Comparison of ENCODE assay signal across 9 mouse cellular contexts in the genomic region with DNA sequence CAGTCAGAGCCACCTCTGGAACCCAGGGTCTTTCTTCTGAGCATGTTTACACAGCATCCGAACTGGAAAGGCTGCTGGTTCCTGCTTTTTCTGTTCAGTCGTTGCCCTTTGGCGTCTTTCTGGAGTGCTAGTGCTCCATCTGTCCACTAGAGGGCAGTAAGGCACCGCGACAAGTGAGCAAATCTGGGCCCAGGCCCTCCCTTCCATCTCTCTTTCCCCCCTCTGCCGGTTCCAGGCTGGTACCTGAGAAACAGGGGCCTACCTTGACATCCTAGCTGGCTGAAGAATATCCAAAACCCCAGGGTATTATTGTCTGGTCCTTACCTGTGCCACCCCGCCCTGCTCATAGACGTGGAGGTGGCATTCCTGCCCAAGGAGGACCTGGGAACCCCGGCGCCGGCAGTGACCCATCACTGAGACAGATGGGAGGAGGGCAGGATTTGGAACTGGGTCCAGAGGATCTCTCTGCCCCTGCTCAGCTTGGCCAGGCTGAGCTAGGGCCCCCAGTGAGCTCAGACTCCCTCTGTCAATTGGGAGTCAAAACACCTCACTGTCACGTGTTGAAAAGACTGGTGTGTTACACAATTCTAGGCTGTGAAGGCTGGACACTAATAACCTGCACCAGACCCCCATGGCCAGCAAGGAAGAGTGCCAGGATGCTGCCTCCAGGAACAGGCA. TPM values are rescaled to one million over a fixed set of nuclear protein-coding genes. Genes with fewer than 3 reads are reported as not detected.
DNase-seq lines count a peak whose midpoint lies in the region; ATAC-seq and TF ChIP-seq lines count a peak whose summit lies in the region.
"Had no signal": no experiment of that assay in that cellular context is flagged by ENCODE, and none has a peak within 500 bp of the region (broad histone marks: within the 10 kb centered on the region; RNA-seq: fewer than 3 reads in every experiment).

No protein-coding gene starts in this region.

- peak; percentile 63 for ATAC-seq in erythroid progenitor cell, adult 5-6 weeks (replicated peaks; ENCODE audit: low FRiP score, poor library complexity, severe bottlenecking)

- DNase-seq in ES-CJ7 (ENCODE audit: low read depth, low spot score), result peak; percentile 88
- peak; percentile 87 for DNase-seq in brain, embryonic 14.5 days (ENCODE audit: low read depth)
- DNase-seq in heart, postnatal 10 days, result peak; percentile 82 to 88
- DNase-seq in layer of hippocampus, adult 2 months (ENCODE audit: low spot score in 2 of 2), result peak; percentile 72 to 81
- peak; percentile 87 for DNase-seq in lung, postnatal 10 days
- peak; percentile 74 for DNase-seq in right cerebral cortex, adult 18-20 months
- DNase-seq in urinary bladder, postnatal 25 days (ENCODE audit: low spot score), result peak; percentile 65

- intact Hi-C loops in heart, postnatal 10 days (cut with DNase I), result loop anchor here (1.0 to 5.0 kb wide), 6 partner anchors 42 to 352 kb away; partner anchors contain the start of gene Socs3

- TF ChIP-seq POLR2A in brain, embryonic 14.5 days (IDR thresholded peaks at IDR 0.05; ENCODE audit: borderline replicate concordance, extremely low read depth, insufficient read depth, insufficient read length, poor library complexity, severe bottlenecking), result no peak

- H3K27ac ChIP-seq in layer of hippocampus, adult 2 months, result peak overlapping the region; percentile 52; the same call in 1 of the 2 replicates
- H3K27ac ChIP-seq: liver, embryonic 15.5 days had no signal

- TF ChIP-seq CTCF in brain, embryonic 14.5 days (IDR thresholded peaks at IDR 0.05; ENCODE audit: borderline replicate concordance, extremely low read depth, insufficient read depth, insufficient read length), result peak; percentile 99
- TF ChIP-seq CTCF in layer of hippocampus, adult 2 months (conservative IDR thresholded peaks at IDR 0.05), result peak; percentile 98

- H3K4me3 ChIP-seq in layer of hippocampus, adult 2 months, result no peak overlapping the region
- H3K4me3 ChIP-seq: liver, embryonic 15.5 days had no signal

RNA-seq across cellular contexts. Expression of gene Tha1, which starts 2.5 kb away (rescaled TPM):
- polyA plus RNA-seq in brain, embryonic 14.5 days (2012; rRNA removed), result 5.5 and 5.6 TPM in 2 replicates
- total RNA-seq in erythroid progenitor cell, adult 5-6 weeks (2015; ENCODE audit: low replicate concordance), result 0.42 TPM in 1 of 2 replicates, not detected in the other
- 1.8 and 3.3 TPM in 2 replicates for total RNA-seq in erythroid progenitor cell, adult 5-6 weeks (2017; ENCODE audit: low replicate concordance)
- total RNA-seq in heart, postnatal 10 days (2021), result 1 to 10 TPM; 5.1 to 5.7 TPM
- total RNA-seq in layer of hippocampus, adult 2 months (2021), result 1 to 10 TPM; 4.7 to 5.3 TPM

RNA-seq across cellular contexts. Expression of gene Tmem235, which starts 10.3 kb away (rescaled TPM):
- 0.10 TPM in 1 of 2 replicates, not detected in the other for polyA plus RNA-seq in brain, embryonic 14.5 days (2012; rRNA removed)
- not detected in 2 replicates for total RNA-seq in erythroid progenitor cell, adult 5-6 weeks (2015; ENCODE audit: low replicate concordance)
- 1.1 TPM in 1 of 2 replicates, not detected in the other for total RNA-seq in erythroid progenitor cell, adult 5-6 weeks (2017; ENCODE audit: low replicate concordance)
- not detected for total RNA-seq in heart, postnatal 10 days (2021)
- total RNA-seq in layer of hippocampus, adult 2 months (2021), result not detected
- polyA plus RNA-seq: liver, embryonic 15.5 days had no signal

RNA-seq across cellular contexts. Expression of gene Birc5, which starts 21.8 kb away (rescaled TPM):
- 31.8 and 61.9 TPM in 2 replicates for polyA plus RNA-seq in brain, embryonic 14.5 days (2012; rRNA removed)
- total RNA-seq in erythroid progenitor cell, adult 5-6 weeks (2015; ENCODE audit: low replicate concordance), result 782 and 936 TPM in 2 replicates
- 871 and 1,077 TPM in 2 replicates for total RNA-seq in erythroid progenitor cell, adult 5-6 weeks (2017; ENCODE audit: low replicate concordance)
- total RNA-seq in heart, postnatal 10 days (2021), result 10 to 100 TPM; 17.4 to 18.4 TPM
- 1 to 10 TPM in 1 of 2 experiments, under 1 TPM in 1; 0.86 to 1.5 TPM for total RNA-seq in layer of hippocampus, adult 2 months (2021)

RNA-seq across cellular contexts. Expression of gene Tk1, which starts 44.9 kb away (rescaled TPM):
- 31.1 and 76.6 TPM in 2 replicates for polyA plus RNA-seq in brain, embryonic 14.5 days (2012; rRNA removed)
- total RNA-seq in erythroid progenitor cell, adult 5-6 weeks (2015; ENCODE audit: low replicate concordance), result 462 and 532 TPM in 2 replicates
- total RNA-seq in erythroid progenitor cell, adult 5-6 weeks (2017; ENCODE audit: low replicate concordance), result 549 and 716 TPM in 2 replicates
- 10 to 100 TPM; 22.9 to 27.9 TPM for total RNA-seq in heart, postnatal 10 days (2021)
- total RNA-seq in layer of hippocampus, adult 2 months (2021), result 1 to 10 TPM; 1.0 to 1.9 TPM

RNA-seq across cellular contexts. Expression of gene Afmid, which starts 45.1 kb away (rescaled TPM):
- 4.5 and 6.7 TPM in 2 replicates for polyA plus RNA-seq in brain, embryonic 14.5 days (2012; rRNA removed)
- 38.6 and 38.9 TPM in 2 replicates for total RNA-seq in erythroid progenitor cell, adult 5-6 weeks (2015; ENCODE audit: low replicate concordance)
- 70.3 and 75.6 TPM in 2 replicates for total RNA-seq in erythroid progenitor cell, adult 5-6 weeks (2017; ENCODE audit: low replicate concordance)
- 1 to 10 TPM; 7.4 to 10.0 TPM for total RNA-seq in heart, postnatal 10 days (2021)
- 1 to 10 TPM; 4.8 to 7.2 TPM for total RNA-seq in layer of hippocampus, adult 2 months (2021)

Comparison
In these comparisons a context has a peak if more than half of its experiments do, and no peak if none do; other contexts are left out.
1. RNA of gene Birc5, which starts 21.8 kb away (total RNA-seq): 782 to 1,077 TPM in erythroid progenitor cell, adult 5-6 weeks; 17.4 to 18.4 TPM in heart, postnatal 10 days and 0.86 to 1.5 TPM in layer of hippocampus, adult 2 months; every median in the first group is over 10 times any median in the second.
2. Peak in every context shown above with its lines, with median percentiles within 50 percentile points of each other: DNase-seq.